Mouse (Mus musculus) kidney, postnatal 0 days (tissue): ENCODE results near the gene Sv2b. TPM values are rescaled to one million over a fixed set of nuclear protein-coding genes. Genes with fewer than 3 reads are reported as not detected.
A peak's percentile ranks its signal among the peaks of the same experiment; 100 is the strongest.

ENCODE experiments used
- ATAC-seq: fragments of 200-750 bp; cut with Nextera tagmentation; replicated peaks from 2 replicates; pipeline ENCODE4 v1.8.0; 2017; ENCODE audit warnings: low read depth, moderate number of reproducible peaks, moderate TSS enrichment, moderate library complexity; ENCODE audit not compliant: low FRiP score
- DNase-seq: peaks from one replicate; pipeline ENCODE4 v3.0.0-alpha.2; 2016; ENCODE audit warnings: low spot score
- H3K27ac ChIP-seq: fragments of 300-500 bp; sonication (generic); 2 replicates; pipeline ENCODE4 v1.5.1; 2014; ENCODE audit warnings: mild to moderate bottlenecking
- H3K27me3 ChIP-seq: fragments of 300-500 bp; sonication (generic); 2 replicates; pipeline ENCODE4 v1.6.1; 2014; ENCODE audit warnings: low read length, mixed read lengths; ENCODE audit not compliant: insufficient read depth
- H3K36me3 ChIP-seq: fragments of 300-500 bp; sonication (generic); 2 replicates; pipeline ENCODE4 v1.6.1; 2014; ENCODE audit warnings: low read length, mixed read lengths; ENCODE audit not compliant: insufficient read depth
- H3K4me1 ChIP-seq: fragments of 300-500 bp; sonication (generic); replicated peaks from 2 replicates; pipeline ENCODE4 v1.6.1; 2014; ENCODE audit warnings: antibody characterized with exemption, low read length, mixed read lengths; ENCODE audit not compliant: insufficient read depth
- H3K4me2 ChIP-seq: fragments of 300-500 bp; sonication (generic); 2 replicates; pipeline ENCODE4 v1.6.1; 2014; ENCODE audit warnings: mild to moderate bottlenecking, low read length, moderate library complexity, mixed read lengths
- H3K4me3 ChIP-seq: fragments of 300-500 bp; sonication (generic); replicated peaks from 2 replicates; pipeline ENCODE4 v1.5.1; 2014; ENCODE audit warnings: low read depth, low read length
- H3K9ac ChIP-seq: fragments of 300-500 bp; sonication (generic); 2 replicates; pipeline ENCODE4 v1.6.1; 2014; ENCODE audit warnings: low read depth, low read length
- H3K9me3 ChIP-seq: fragments of 300-500 bp; sonication (generic); replicated peaks from 2 replicates; pipeline ENCODE4 v1.6.1; 2016; ENCODE audit warnings: low read length, inconsistent platforms, mixed read lengths
- CTCF ChIP-seq: IDR thresholded peaks from 2 replicates; pipeline ENCODE4 v1.5.1; 2016; ENCODE audit warnings: antibody characterized with exemption, low read depth, mild to moderate bottlenecking, moderate library complexity
- WGBS: fragments of 180-500 bp; shearing (Covaris S2); extraction: QIAGEN DNeasy Blood & Tissue Kit; methylation state at CpG from one replicate; pipeline ENCODE4 v1.1.7; 2014; 5-methylcytosine and 5-hydroxymethylcytosine counted together
- polyA plus RNA-seq: library from polyadenylated mRNA; unstranded; fragments of >200 nt; fragmentation: Nextera tagmentation; extraction: Ambion mirVana; gene quantifications from 2 replicates; pipeline ENCODE4 v1.2.1, GENCODE M21; 2015

Sv2b gene
- polyA plus RNA-seq, 1 experiment from 2014 or later, result 0.68 TPM

- Histone ChIP-seq H3K27ac (no peak overlapping the region), H3K36me3 (no peaks in the 10 kb centered on the region), H3K4me3 (no peak overlapping the region), H3K9me3 (no peaks in the 10 kb centered on the region), H3K9ac (no peak overlapping the region), H3K4me2 (no peak overlapping the region), H3K4me1 (no peaks in the 10 kb centered on the region), H3K27me3 (no peaks in the 10 kb centered on the region)
- WGBS, result 63% methylated on average over 17 of the region's 17 CpGs
- DNase-seq (peak; percentile 40), ATAC-seq (peak; percentile 63)
- TF ChIP-seq CTCF, result no peak
Measured at GRCm38 (mm10) chr7:75102536-75103332, 206.3 kb downstream of the Sv2b start.

- no peak for DNase-seq
- no peak overlapping the region for H3K4me3 ChIP-seq
- no peaks in the 10 kb centered on the region for H3K36me3 ChIP-seq
- H3K4me2 ChIP-seq, result no peak overlapping the region
- ATAC-seq, result no peak
- H3K4me1 ChIP-seq, result no peaks in the 10 kb centered on the region
- H3K9ac ChIP-seq, result no peak overlapping the region
- 72% methylated on average over 4 of the region's 4 CpGs for WGBS
- H3K9me3 ChIP-seq, result no peaks in the 10 kb centered on the region
- no peak for TF ChIP-seq CTCF
- H3K27me3 ChIP-seq, result no peaks in the 10 kb centered on the region
- no peak overlapping the region for H3K27ac ChIP-seq
Measured at GRCm38 (mm10) chr7:75085473-75085872, 223.6 kb downstream of the Sv2b start.

- Histone ChIP-seq H3K4me1 (no peaks in the 10 kb centered on the region), H3K27me3 (no peaks in the 10 kb centered on the region), H3K9ac (no peak overlapping the region), H3K4me3 (no peak overlapping the region), H3K36me3 (no peaks in the 10 kb centered on the region), H3K4me2 (no peak overlapping the region), H3K27ac (no peak overlapping the region), H3K9me3 (no peaks in the 10 kb centered on the region)
- ATAC-seq (no peak), DNase-seq (no peak)
- TF ChIP-seq CTCF, result no peak
Measured at GRCm38 (mm10) chr7:75080163-75080562, 228.9 kb downstream of the Sv2b start.

- Histone ChIP-seq H3K4me2 (no peak overlapping the region), H3K36me3 (no peaks in the 10 kb centered on the region), H3K27me3 (no peaks in the 10 kb centered on the region), H3K27ac (no peak overlapping the region), H3K4me1 (no peaks in the 10 kb centered on the region), H3K4me3 (no peak overlapping the region), H3K9ac (no peak overlapping the region), H3K9me3 (no peaks in the 10 kb centered on the region)
- TF ChIP-seq CTCF, result no peak
- no peak for ATAC-seq
- DNase-seq, result peak; percentile 11
- 69% methylated on average over 8 of the region's 8 CpGs for WGBS
Measured at GRCm38 (mm10) chr7:75077560-75078208, 231.4 kb downstream of the Sv2b start.

Other genes with a start within 250 kb of the Sv2b start
- 24.3 and 27.9 TPM in 2 replicates for gene Akap13, start 146.3 kb upstream of the Sv2b start, polyA plus RNA-seq